In genomic region chr8:72832371-72832770, GRCm38 (mm10) we compare ENCODE assay signal across 20 mouse cellular contexts.
DNase-seq lines count a peak whose midpoint lies in the region; ATAC-seq and TF ChIP-seq lines count a peak whose summit lies in the region.
"Had no signal": no experiment of that assay in that cellular context is flagged by ENCODE, and none has a peak within 500 bp of the region (broad histone marks: within the 10 kb centered on the region; RNA-seq: fewer than 3 reads in every experiment).

No protein-coding gene starts in this region.

- peak; percentile 54 for ATAC-seq in lung, embryonic 16.5 days (ENCODE audit: low read depth)
- peak; percentile 61; the same call in 1 of the 2 replicates for ATAC-seq in stomach, embryonic 14.5 days (ENCODE audit: insufficient number of reproducible peaks, insufficient read depth, low FRiP score, low read depth)
- ATAC-seq in stomach, postnatal 0 days (ENCODE audit: low FRiP score, low TSS enrichment), result peak; percentile 87
- ATAC-seq: activated CD4-positive, CD25-positive, alpha-beta regulatory T cell, adult 4 months; CD4-positive, CD25-positive, alpha-beta regulatory T cell, adult 4 months; forebrain, embryonic 16.5 days; hindbrain, embryonic 16.5 days had no signal

- no peak for DNase-seq in lung, adult 18-20 months
- peak; percentile 35 for DNase-seq in stomach, postnatal 0 days (ENCODE audit: low spot score)
- DNase-seq in kidney, adult 9 months, result no peak
- DNase-seq in right cerebral cortex, postnatal 14 days, result no peak
- DNase-seq: adrenal gland, adult 8-10 months; adrenal gland, postnatal 25 days; cerebellum, adult 11-12 months; cerebellum, adult 8-10 months; cerebellum, postnatal 14 days; gastrocnemius, postnatal 14 days had no signal

- no peak for TF ChIP-seq CTCF in stomach, postnatal 0 days (IDR thresholded peaks at IDR 0.05; ENCODE audit: low read depth)

- no peak overlapping the region for H3K4me3 ChIP-seq in lung, embryonic 16.5 days (ENCODE audit: low read length)
- no peak overlapping the region for H3K4me3 ChIP-seq in stomach, embryonic 14.5 days (ENCODE audit: low read depth, low read length)
- no peak overlapping the region for H3K4me3 ChIP-seq in stomach, postnatal 0 days (ENCODE audit: low read depth, low read length)
- H3K4me3 ChIP-seq: forebrain, embryonic 10.5 days; forebrain, embryonic 13.5 days; hindbrain, embryonic 12.5 days had no signal

- no peak for TF ChIP-seq EP300 in stomach, postnatal 0 days (optimal IDR thresholded peaks at IDR 0.05)

- no peaks in the 10 kb centered on the region for H3K27me3 ChIP-seq in lung, embryonic 16.5 days (ENCODE audit: control insufficient read depth, insufficient read depth, low read depth, low read length)
- H3K27me3 ChIP-seq in stomach, embryonic 14.5 days (ENCODE audit: control insufficient read depth, insufficient read depth, low read length), result no peaks in the 10 kb centered on the region
- H3K27me3 ChIP-seq in stomach, postnatal 0 days (ENCODE audit: control insufficient read depth, insufficient read depth, low read length), result no peaks in the 10 kb centered on the region
- H3K27me3 ChIP-seq: forebrain, embryonic 13.5 days; hindbrain, embryonic 12.5 days had no signal

- H3K4me2 ChIP-seq in lung, embryonic 16.5 days (ENCODE audit: low read depth, low read length), result no peak overlapping the region
- no peak overlapping the region for H3K4me2 ChIP-seq in stomach, embryonic 14.5 days (replicated peaks; ENCODE audit: low read depth, low read length)
- no peak overlapping the region for H3K4me2 ChIP-seq in stomach, postnatal 0 days (replicated peaks; ENCODE audit: low read depth)
- H3K4me2 ChIP-seq: forebrain, embryonic 13.5 days; heart, embryonic 11.5 days; hindbrain, embryonic 12.5 days had no signal

- H3K27ac ChIP-seq in lung, embryonic 16.5 days (ENCODE audit: low read length), result no peak overlapping the region
- H3K27ac ChIP-seq in stomach, embryonic 14.5 days (ENCODE audit: low read length), result no peak overlapping the region
- no peak overlapping the region for H3K27ac ChIP-seq in stomach, postnatal 0 days (replicated peaks)
- H3K27ac ChIP-seq: forebrain, embryonic 10.5 days; forebrain, embryonic 13.5 days; hindbrain, embryonic 12.5 days had no signal

- 43% methylated on average over 1 of the region's 1 CpGs for WGBS in lung, embryonic 16.5 days
- WGBS in stomach, embryonic 14.5 days, result 60% methylated on average over 1 of the region's 1 CpGs
- 29% methylated on average over 1 of the region's 1 CpGs for WGBS in stomach, postnatal 0 days

- H3K4me1 ChIP-seq in lung, embryonic 16.5 days (replicated peaks; ENCODE audit: control insufficient read depth, insufficient read depth, low read length), result no peaks in the 10 kb centered on the region
- H3K4me1 ChIP-seq in stomach, embryonic 14.5 days (ENCODE audit: control insufficient read depth, insufficient read depth, low read length), result no peaks in the 10 kb centered on the region
- H3K4me1 ChIP-seq in stomach, postnatal 0 days (replicated peaks; ENCODE audit: control insufficient read depth, insufficient read depth), result no peaks in the 10 kb centered on the region
- H3K4me1 ChIP-seq: forebrain, embryonic 10.5 days; forebrain, embryonic 13.5 days; hindbrain, embryonic 12.5 days had no signal

- H3K9ac ChIP-seq in lung, embryonic 16.5 days (ENCODE audit: low read length), result no peak overlapping the region
- H3K9ac ChIP-seq in stomach, embryonic 14.5 days (replicated peaks; ENCODE audit: low read depth, low read length), result no peak overlapping the region
- no peak overlapping the region for H3K9ac ChIP-seq in stomach, postnatal 0 days (ENCODE audit: low read length)
- H3K9ac ChIP-seq: forebrain, embryonic 13.5 days; hindbrain, embryonic 12.5 days had no signal

- H3K36me3 ChIP-seq in lung, embryonic 16.5 days (ENCODE audit: control insufficient read depth, insufficient read depth, low read length), result no peaks in the 10 kb centered on the region
- H3K36me3 ChIP-seq in stomach, embryonic 14.5 days (ENCODE audit: control insufficient read depth, insufficient read depth, low read length), result no peaks in the 10 kb centered on the region
- H3K36me3 ChIP-seq in stomach, postnatal 0 days (ENCODE audit: control insufficient read depth, insufficient read depth, low read length), result no peaks in the 10 kb centered on the region

- H3K9me3 ChIP-seq in lung, embryonic 16.5 days (ENCODE audit: control insufficient read depth, low read length), result no peaks in the 10 kb centered on the region
- no peaks in the 10 kb centered on the region for H3K9me3 ChIP-seq in stomach, embryonic 14.5 days (ENCODE audit: control insufficient read depth, low read depth, low read length)
- no peaks in the 10 kb centered on the region for H3K9me3 ChIP-seq in stomach, postnatal 0 days (ENCODE audit: control insufficient read depth, low read length)
- H3K9me3 ChIP-seq: forebrain, embryonic 10.5 days; forebrain, embryonic 13.5 days; hindbrain, embryonic 12.5 days had no signal
